Mouse (Mus musculus) CH12.LX (cell line): ENCODE measurements around the gene Ager. TPM values are rescaled to one million over a fixed set of nuclear protein-coding genes. Genes with fewer than 3 reads are reported as not detected.

ENCODE experiments used
- DNase-seq: peaks from one replicate; pipeline ENCODE4 v3.0.0-alpha.2; 2013; ENCODE audit errors: extremely low read depth
- H3K27ac ChIP-seq: 2 replicates; pipeline ENCODE4 v1.5.1; 2012; ENCODE audit warnings: low read depth, mild to moderate bottlenecking, control low read depth, moderate library complexity; ENCODE audit not compliant: insufficient read depth
- H3K27me3 ChIP-seq: replicated peaks from 2 replicates; pipeline ENCODE3; 2012; ENCODE audit warnings: inconsistent platforms
- H3K36me3 ChIP-seq, 2 experiments: replicated peaks in 1 of 2; 2 replicates each; pipeline versions ENCODE3 to v1.6.1; 2012; ENCODE audit warnings: inconsistent platforms in 1 of 2, low read length in 1 of 2, mild to moderate bottlenecking in 1 of 2, mixed read lengths in 1 of 2, moderate library complexity in 1 of 2; ENCODE audit not compliant: control insufficient read depth in 1 of 2, insufficient read depth in 1 of 2
- H3K4me1 ChIP-seq, 2 experiments: 2 replicates each; pipeline ENCODE4 v1.6.1; 2012; ENCODE audit warnings: inconsistent platforms in 1 of 2, moderate library complexity in 1 of 2; ENCODE audit not compliant: insufficient read depth in 2 of 2, control insufficient read depth in 1 of 2
- H3K4me2 ChIP-seq: 2 replicates; pipeline ENCODE4 v1.6.1; 2012; ENCODE audit warnings: low read depth, mild to moderate bottlenecking, control low read depth; ENCODE audit not compliant: poor library complexity, insufficient read depth, severe bottlenecking
- H3K4me3 ChIP-seq, 3 experiments: fragments of 150-350 bp in 1 of 3; sonication (generic) in 1 of 3; replicated peaks in 1 of 3; 2 replicates each; pipeline versions ENCODE3 to v1.5.1; 2011 to 2012; ENCODE audit warnings: low read depth in 2 of 3, low read length in 2 of 3, mild to moderate bottlenecking in 2 of 3, moderate library complexity in 2 of 3, control low read depth in 1 of 3, improper control_type of control experiment in 1 of 3, inconsistent platforms in 1 of 3, mixed read lengths in 1 of 3; ENCODE audit not compliant: poor library complexity in 1 of 3
- H3K79me2 ChIP-seq: replicated peaks from 2 replicates; pipeline ENCODE4 v1.6.1; 2012; ENCODE audit warnings: mild to moderate bottlenecking, moderate library complexity; ENCODE audit not compliant: control insufficient read depth, poor library complexity, insufficient read depth, severe bottlenecking; ENCODE audit errors: extremely low read depth
- H3K9ac ChIP-seq: 2 replicates; pipeline ENCODE4 v1.6.1; 2012; ENCODE audit warnings: low read depth, mild to moderate bottlenecking, control low read depth, moderate library complexity; ENCODE audit not compliant: insufficient read depth
- H3K9me3 ChIP-seq: replicated peaks from 2 replicates; pipeline ENCODE3; 2012; ENCODE audit warnings: low read length, inconsistent platforms, mixed read lengths
- CHD2 ChIP-seq: IDR thresholded peaks from 2 replicates; pipeline ENCODE4 v1.6.1; 2011; ENCODE audit warnings: low read length, improper control_type of control experiment
- CTCF ChIP-seq, 2 experiments: IDR thresholded peaks in 1 of 2; conservative IDR thresholded peaks in 1 of 2; 2 replicates each; pipeline ENCODE4 v1.5.1; 2011 to 2012; ENCODE audit warnings: low read depth in 2 of 2, low read length in 2 of 2, improper control_type of control experiment in 1 of 2, inconsistent platforms in 1 of 2, mild to moderate bottlenecking in 1 of 2, moderate library complexity in 1 of 2
- E2F4 ChIP-seq: IDR thresholded peaks from 2 replicates; pipeline ENCODE4 v1.6.1; 2011; ENCODE audit warnings: low read depth, low read length, improper control_type of control experiment; ENCODE audit not compliant: insufficient replicate concordance
- ELF1 ChIP-seq: IDR thresholded peaks from 2 replicates; pipeline ENCODE4 v1.6.1; 2014; ENCODE audit warnings: low read depth, mild to moderate bottlenecking, inconsistent platforms, low read length, improper control_type of control experiment
- EP300 ChIP-seq: IDR thresholded peaks from 2 replicates; pipeline ENCODE4 v1.6.1; 2011; ENCODE audit warnings: low read length, improper control_type of control experiment
- ETS1 ChIP-seq: conservative IDR thresholded peaks from 2 replicates; pipeline ENCODE4 v1.6.1; 2012; ENCODE audit warnings: low read depth, mild to moderate bottlenecking, inconsistent platforms, low read length, improper control_type of control experiment, moderate library complexity
- HCFC1 ChIP-seq: IDR thresholded peaks from 2 replicates; pipeline ENCODE4 v1.6.1; 2012; ENCODE audit warnings: low read depth, mild to moderate bottlenecking, inconsistent platforms, low read length, improper control_type of control experiment
- JUN ChIP-seq: IDR thresholded peaks from 2 replicates; pipeline ENCODE4 v1.6.1; 2011; ENCODE audit warnings: low read depth, mild to moderate bottlenecking, low read length, improper control_type of control experiment, moderate library complexity; ENCODE audit not compliant: insufficient read depth
- KAT2A ChIP-seq: IDR thresholded peaks from 2 replicates; pipeline ENCODE4 v1.6.1; 2012; ENCODE audit warnings: low read length, improper control_type of control experiment, inconsistent platforms; ENCODE audit not compliant: insufficient replicate concordance
- MAX ChIP-seq: IDR thresholded peaks from 2 replicates; pipeline ENCODE4 v1.6.1; 2011; ENCODE audit warnings: low read length, improper control_type of control experiment
- MEF2A ChIP-seq: IDR thresholded peaks from 2 replicates; pipeline ENCODE4 v1.6.1; 2014; ENCODE audit warnings: low read depth, mild to moderate bottlenecking, inconsistent platforms, low read length, improper control_type of control experiment, borderline replicate concordance
- MXI1 ChIP-seq: IDR thresholded peaks from 2 replicates; pipeline ENCODE4 v1.6.1; 2011; ENCODE audit warnings: mild to moderate bottlenecking, low read depth, low read length, improper control_type of control experiment
- MYC ChIP-seq: IDR thresholded peaks from 2 replicates; pipeline ENCODE4 v1.6.1; 2011; ENCODE audit warnings: low read depth, mild to moderate bottlenecking, improper control_type of control experiment, low read length
- PAX5 ChIP-seq: IDR thresholded peaks from 2 replicates; pipeline ENCODE4 v1.6.1; 2012; ENCODE audit warnings: low read length, inconsistent platforms, mixed read lengths
- POLR2A ChIP-seq: IDR thresholded peaks from 2 replicates; pipeline ENCODE4 v1.6.1; 2011; ENCODE audit warnings: low read depth, mild to moderate bottlenecking, improper control_type of control experiment, low read length
- RCOR1 ChIP-seq: conservative IDR thresholded peaks from 2 replicates; pipeline ENCODE4 v1.6.1; 2012; ENCODE audit warnings: low read depth, mild to moderate bottlenecking, inconsistent platforms, low read length, improper control_type of control experiment
- SIN3A ChIP-seq: IDR thresholded peaks from 2 replicates; pipeline ENCODE4 v1.6.1; 2012; ENCODE audit warnings: low read length, improper control_type of control experiment, inconsistent platforms
- TBP ChIP-seq: conservative IDR thresholded peaks from 2 replicates; pipeline ENCODE4 v1.6.1; 2011; ENCODE audit warnings: low read depth, low read length, improper control_type of control experiment
- TCF12 ChIP-seq: IDR thresholded peaks from 2 replicates; pipeline ENCODE4 v1.6.1; 2014; ENCODE audit warnings: low read depth, mild to moderate bottlenecking, inconsistent platforms, low read length, improper control_type of control experiment
- USF1 ChIP-seq: IDR thresholded peaks from 2 replicates; pipeline ENCODE4 v1.6.1; 2014; ENCODE audit warnings: low read depth, mild to moderate bottlenecking, inconsistent platforms, low read length, improper control_type of control experiment
- USF2 ChIP-seq: conservative IDR thresholded peaks from 2 replicates; pipeline ENCODE4 v1.6.1; 2011; ENCODE audit warnings: low read depth, low read length, improper control_type of control experiment
- ZKSCAN1 ChIP-seq: IDR thresholded peaks from 2 replicates; pipeline ENCODE4 v1.6.1; 2012; ENCODE audit warnings: low read depth, inconsistent platforms, low read length, improper control_type of control experiment, borderline replicate concordance
- ZMIZ1 ChIP-seq: IDR thresholded peaks from 2 replicates; pipeline ENCODE4 v1.6.1; 2012; ENCODE audit warnings: low read depth, mild to moderate bottlenecking, inconsistent platforms, low read length, improper control_type of control experiment
- ZNF384 ChIP-seq: IDR thresholded peaks from 2 replicates; pipeline ENCODE4 v1.6.1; 2012; ENCODE audit warnings: low read depth, low read length, improper control_type of control experiment, inconsistent platforms
- dilution Hi-C: fragments of 300-500 bp; cut with MboI; formaldehyde crosslinking; loops from 2 replicates; pipeline ENCODE4 v1.14.3; 2020; ENCODE audit warnings: low sequenced_read_pairs; ENCODE audit not compliant: extremely low pct_unique_long_range_greater_than_20kb, extremely low pct_ligation_motif_present
- in situ Hi-C: fragments of 300-500 bp; cut with MboI; formaldehyde crosslinking; loops from 3 replicates; pipeline ENCODE4 v1.14.3; 2019; ENCODE audit warnings: low sequenced_read_pairs, low pct_ligation_motif_present, low pct_unique_long_range_greater_than_20kb, mixed read lengths
- polyA plus RNA-seq: library from polyadenylated mRNA; unstranded; fragments of >175 nt; gene quantifications from 2 replicates; pipeline ENCODE4 v1.2.1, GENCODE M21; 2012; ENCODE audit warnings: low read depth; ENCODE audit not compliant: insufficient read length
- total RNA-seq, 2 experiments: library from RNA; depleted of rRNA; stranded (reverse); fragments of 300-350 nt in 1 of 2; fragments of >200 nt in 1 of 2; gene quantifications; 2 replicates each; pipeline ENCODE4 v1.2.3; 2012 to 2014

Gene Ager
- total and polyA plus RNA-seq, 3 experiments: 0.55 to 3.5 (median 0.81) TPM

DNA sequence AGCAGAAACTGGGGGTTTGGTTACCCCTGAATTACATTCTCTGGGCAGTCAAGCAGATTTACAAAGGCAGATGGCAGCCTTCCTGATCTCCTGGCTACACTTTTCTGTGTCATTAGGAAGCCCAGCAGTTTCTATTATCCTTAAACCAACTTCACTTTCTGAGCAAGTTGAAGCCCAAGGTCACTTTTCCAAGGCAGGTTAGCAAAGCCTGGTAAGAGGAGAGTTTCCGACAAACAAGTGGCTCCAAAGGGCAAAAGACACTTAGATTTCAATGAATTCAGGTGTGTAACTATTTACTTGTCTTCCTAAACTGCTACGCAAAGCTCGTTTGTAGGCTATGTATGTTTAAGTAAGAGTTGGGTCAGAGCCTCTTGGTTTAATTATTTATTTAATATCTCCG lies 45.7 kb downstream of the Ager start:
- Histone ChIP-seq H3K27me3 (peaks cover 51% of the 10 kb centered on the region), H3K79me2 (no peaks in the 10 kb centered on the region; the same call in 1 of the 2 replicates), H3K9ac (no peak overlapping the region), H3K4me1 (peaks cover 4 to 38% of the 10 kb centered on the region in 2 experiments), H3K27ac (no peak overlapping the region), H3K4me2 (no peak overlapping the region), H3K36me3 (peaks cover 0 to 11% of the 10 kb centered on the region in 2 experiments), H3K9me3 (peaks cover 9% of the 10 kb centered on the region), H3K4me3 (no peak overlapping the region)
- no peak for DNase-seq
- in situ Hi-C loops (no loop called here), dilution Hi-C loops (no loop called here)
- TF ChIP-seq ETS1 (no peak), USF1 (no peak), MAX (no peak), PAX5 (no peak), USF2 (no peak), MXI1 (no peak), MYC (no peak), RCOR1 (no peak), CTCF (conservative IDR thresholded peaks at IDR 0.05 in 1 of 2, IDR thresholded peaks at IDR 0.05 in 1 of 2; ENCODE audit: low read depth in 2 of 2, low read length in 2 of 2) (no peak), POLR2A (no peak)

- no peak for TF ChIP-seq TCF12
- TF ChIP-seq MEF2A: 0 out of 2 replicates have a peak, but pooled peaks have one; percentile 6
- no peak overlapping the region for H3K27ac ChIP-seq
- dilution Hi-C loops (no loop called here), in situ Hi-C loops (no loop called here)
- H3K4me2 ChIP-seq: no peak overlapping the region
- peaks cover 0 to 16% of the 10 kb centered on the region in 2 experiments for H3K36me3 ChIP-seq
- peaks cover 9% of the 10 kb centered on the region for H3K9me3 ChIP-seq
- H3K79me2 ChIP-seq: no peaks in the 10 kb centered on the region; the same call in 1 of the 2 replicates
- no peak for DNase-seq
- H3K9ac ChIP-seq: no peak overlapping the region
- peaks cover 10 to 43% of the 10 kb centered on the region in 2 experiments for H3K4me1 ChIP-seq
- H3K4me3 ChIP-seq: no peak overlapping the region
- H3K27me3 ChIP-seq: peaks cover 46% of the 10 kb centered on the region
These were observed 46.3 kb downstream of the Ager start for GRCm38 (mm10) chr17:34643944-34644343.

- peaks cover 14 to 50% of the 10 kb centered on the region in 2 experiments for H3K4me1 ChIP-seq
These were observed 46.9 kb downstream of the Ager start, which contains the start of gene Fkbpl for GRCm38 (mm10) chr17:34644608-34645007. Gene Fkbpl (plus strand): TSS chr17:34644764.

More at GRCm38 (mm10) chr17:34644608-34645007, 46.9 kb downstream of the Ager start, which contains the start of gene Fkbpl:
- DNase-seq: peak; percentile 98
- Histone ChIP-seq H3K27ac (peak within 1 kb of the TSS; percentile 48; the same call in 1 of the 2 replicates), H3K79me2 (no peaks in the 10 kb centered on the region; the same call in 1 of the 2 replicates), H3K4me2 (peak within 1 kb of the TSS; percentile 86), H3K4me3 (peak within 1 kb of the TSS; percentile 65 to 80 (median 76)), H3K36me3 (peaks cover 1 to 22% of the 10 kb centered on the region in 2 experiments)
- in situ Hi-C loops: no loop called here
- dilution Hi-C loops: no loop called here
- TF ChIP-seq E2F4: no peak
- TF ChIP-seq CHD2: peak; percentile 59; the same call in 1 of the 2 replicates
- peak; percentile 39; the same call in 1 of the 2 replicates for TF ChIP-seq TCF12
- no peak for TF ChIP-seq ZKSCAN1
- no peak for TF ChIP-seq EP300
- TF ChIP-seq MYC: no peak
- peak; percentile 99 for TF ChIP-seq SIN3A
- TF ChIP-seq JUN: peak; percentile 15; the same call in 1 of the 2 replicates
- peak; percentile 97 for TF ChIP-seq MXI1
- 0 out of 2 replicates have a peak, but pooled peaks have one; percentile 61 for TF ChIP-seq TBP
- TF ChIP-seq ZNF384: no peak
- peak; percentile 61; the same call in 1 of the 2 replicates for TF ChIP-seq MEF2A
- TF ChIP-seq ELF1: peak; percentile 81
- TF ChIP-seq HCFC1: peak; percentile 88
- TF ChIP-seq POLR2A: peak; percentile 75
- peak; percentile 68; the same call in 1 of the 2 replicates for TF ChIP-seq KAT2A
- 0 out of 2 replicates have a peak, but pooled peaks have one; percentile 14 for TF ChIP-seq ZMIZ1
- TF ChIP-seq, all 38 proteins: peak for 12
- H3K9me3 ChIP-seq: peaks cover 2% of the 10 kb centered on the region
- H3K9ac ChIP-seq: peak within 1 kb of the TSS; percentile 94
- H3K27me3 ChIP-seq: peaks cover 42% of the 10 kb centered on the region
